Mouse (Mus musculus): ENCODE measurements around the gene Fancd2.

DNA sequence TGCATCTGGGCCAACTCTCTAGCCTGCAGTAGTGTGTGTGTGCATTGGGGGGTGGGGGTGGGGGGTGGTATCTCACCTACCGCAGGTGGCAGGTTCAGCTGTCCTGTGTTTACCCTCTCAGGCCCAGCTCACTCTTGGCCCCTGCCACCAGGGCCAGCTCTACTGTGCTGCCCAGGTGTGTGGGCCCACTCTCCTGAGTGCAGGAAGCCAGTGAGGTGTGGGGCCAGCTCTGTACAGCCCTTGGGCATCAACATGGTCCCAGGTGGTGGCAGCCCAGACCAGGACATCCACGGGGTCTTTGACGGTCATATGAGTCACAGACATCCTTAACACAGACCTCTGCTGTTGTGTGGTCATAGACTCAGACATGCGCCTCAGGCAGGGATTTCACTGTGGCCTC is 101.4 kb downstream of the Fancd2 start:
- no peak for TF ChIP-seq CTCF (conservative IDR thresholded peaks at IDR 0.05; ENCODE audit: low read length)
- no peak for TF ChIP-seq NANOG (IDR thresholded peaks at IDR 0.05; ENCODE audit: borderline replicate concordance, low read length)
- TF ChIP-seq POU5F1 (IDR thresholded peaks at IDR 0.05; ENCODE audit: borderline replicate concordance, low read length): no peak
